Mouse (Mus musculus) liver, adult 2 months (tissue): ENCODE data around the gene Amt.

Source experiments
- CTCF ChIP-seq: fragments of 200-500 bp; IDR thresholded peaks from 2 replicates; pipeline ENCODE4 v1.5.1; 2011; ENCODE audit warnings: low read depth, low read length, control low read depth
- POLR2A ChIP-seq: fragments of 200-500 bp; IDR thresholded peaks from 2 replicates; pipeline ENCODE4 v1.6.1; 2011; ENCODE audit warnings: low read length, control low read depth; ENCODE audit not compliant: insufficient read depth; ENCODE audit errors: extremely low read depth

DNA sequence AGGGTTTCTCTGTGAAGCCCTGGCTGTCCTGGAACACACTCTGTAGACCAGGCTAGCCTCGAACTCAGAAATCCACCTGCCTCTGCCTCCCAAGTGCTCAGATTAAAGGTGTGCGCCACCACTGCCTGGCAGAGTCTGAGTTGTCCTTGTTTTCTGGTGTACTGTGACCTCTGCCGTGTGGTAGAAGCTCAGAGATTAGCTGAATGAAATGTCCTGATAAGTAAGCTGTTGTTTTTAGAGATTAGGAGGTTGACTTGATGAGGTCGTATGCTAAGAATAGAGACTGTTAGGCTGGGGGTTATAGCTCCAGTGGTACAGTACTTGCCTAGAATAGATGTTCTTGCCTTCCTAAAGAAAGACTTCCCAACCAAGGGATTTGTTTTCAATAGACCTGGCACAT lies 8.1 kb downstream of the Amt start:
- TF ChIP-seq CTCF (no peak), POLR2A (no peak)
